Mouse (Mus musculus): ENCODE results near the gene Spata1.

DNA sequence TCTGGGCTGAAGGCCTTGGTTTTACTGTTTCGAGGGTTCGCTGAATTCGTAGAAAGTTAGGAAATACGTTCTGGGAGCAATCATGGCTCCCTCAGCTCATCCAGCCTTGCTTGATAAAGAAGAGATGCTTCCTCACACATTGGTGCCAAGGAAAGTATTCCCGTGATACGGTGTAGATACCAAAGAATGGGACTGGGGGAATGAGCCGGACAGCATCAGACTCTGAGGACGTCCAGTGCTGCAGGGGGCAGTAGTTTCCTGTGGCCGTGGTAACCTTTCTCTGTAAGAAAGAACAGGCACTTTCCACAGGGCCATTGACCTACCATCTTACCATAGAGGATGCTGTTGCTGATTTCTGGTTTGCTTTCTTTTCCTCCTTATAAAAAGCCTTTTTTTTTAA lies 80.0 kb downstream of the Spata1 start:
- no peak for TF ChIP-seq CTCF (IDR thresholded peaks at IDR 0.05; ENCODE audit: control insufficient read depth, insufficient read depth, insufficient read length)
- TF ChIP-seq USF1 (IDR thresholded peaks at IDR 0.05; ENCODE audit: low read depth) = no peak
- no peak for TF ChIP-seq MAX (IDR thresholded peaks at IDR 0.05)
- no peak for TF ChIP-seq CEBPB (IDR thresholded peaks at IDR 0.05; ENCODE audit: low read depth)
- no peak for TF ChIP-seq MYOG (IDR thresholded peaks at IDR 0.05; ENCODE audit: control insufficient read depth, extremely low read depth, insufficient read length)
- no peak for TF ChIP-seq MYOD1 (IDR thresholded peaks at IDR 0.05; ENCODE audit: control insufficient read depth, insufficient read length, low read depth)
